Mouse (Mus musculus): ENCODE data around the gene Cenpw.
A peak's percentile ranks its signal among the peaks of the same experiment; 100 is the strongest.

The Cenpw gene

DNA sequence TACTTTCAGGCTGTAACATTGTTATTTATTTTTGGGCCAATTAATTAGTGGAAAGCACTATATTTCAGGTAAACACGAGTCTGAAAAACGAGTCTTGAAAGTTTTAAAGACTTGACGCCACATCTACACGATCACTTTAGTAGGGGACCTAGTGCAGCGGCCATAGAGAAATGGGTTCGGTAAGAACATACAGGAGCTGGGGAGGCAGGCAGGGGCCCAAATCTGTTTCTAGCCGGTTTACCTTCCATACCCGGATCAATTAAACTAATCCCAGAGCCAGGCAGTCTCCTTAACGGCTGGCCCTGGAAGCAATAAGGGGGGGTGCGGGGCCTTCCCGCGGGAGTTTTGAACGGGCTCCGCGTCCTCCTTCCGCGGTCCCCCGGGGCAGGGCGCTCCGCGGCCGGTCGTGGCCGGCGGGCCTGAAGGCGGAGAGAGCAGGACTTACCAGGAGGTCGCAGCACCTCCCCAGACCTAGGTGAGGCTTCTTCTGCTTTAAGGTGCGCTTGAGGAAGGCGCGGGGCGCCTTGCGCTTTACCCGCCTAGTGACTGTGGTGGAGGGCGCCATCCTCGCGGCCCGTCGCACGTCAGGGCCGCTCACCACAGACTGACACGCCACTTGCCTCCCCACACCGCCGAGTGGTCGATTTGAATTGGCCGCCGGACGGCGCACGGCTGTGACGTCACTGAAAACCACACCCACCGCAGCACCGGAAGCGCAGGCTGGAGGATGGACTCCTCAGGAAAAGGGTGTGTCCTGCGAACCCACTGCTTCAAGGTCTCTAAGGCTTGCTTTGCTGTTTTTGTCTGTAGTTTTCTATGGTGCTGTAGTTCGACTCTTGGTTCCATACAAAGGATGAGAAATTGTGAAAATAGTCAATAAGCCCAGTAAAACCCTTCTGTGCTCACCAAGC lies at the start of gene Cenpw:
Gene Cenpw (minus strand): TSS at position 645 of the 911 bp plus-strand sequence.
- peak; percentile 76 to 89 for DNase-seq (ENCODE audit: low spot score in 2 of 2)

DNA sequence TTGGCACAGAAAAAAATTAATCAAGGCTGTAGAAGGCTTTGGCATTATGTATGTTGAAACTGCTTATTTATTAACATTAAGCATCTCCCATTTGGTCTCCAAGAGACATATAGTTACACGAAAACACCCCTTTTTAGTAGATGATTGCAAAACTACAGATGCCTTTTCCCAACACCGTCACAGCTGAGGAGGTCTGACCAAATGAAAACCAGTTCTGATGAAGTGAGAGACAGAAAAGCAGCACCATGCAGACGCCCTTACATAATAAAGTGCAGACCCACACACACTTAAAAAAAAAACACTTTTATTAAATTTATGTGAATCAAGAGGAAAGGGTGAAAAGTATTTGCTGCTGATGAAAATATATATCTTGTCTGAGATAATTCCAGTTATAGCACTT lies 49.3 kb upstream of the Cenpw start:
- no peak for DNase-seq (ENCODE audit: low spot score in 2 of 2)

DNA sequence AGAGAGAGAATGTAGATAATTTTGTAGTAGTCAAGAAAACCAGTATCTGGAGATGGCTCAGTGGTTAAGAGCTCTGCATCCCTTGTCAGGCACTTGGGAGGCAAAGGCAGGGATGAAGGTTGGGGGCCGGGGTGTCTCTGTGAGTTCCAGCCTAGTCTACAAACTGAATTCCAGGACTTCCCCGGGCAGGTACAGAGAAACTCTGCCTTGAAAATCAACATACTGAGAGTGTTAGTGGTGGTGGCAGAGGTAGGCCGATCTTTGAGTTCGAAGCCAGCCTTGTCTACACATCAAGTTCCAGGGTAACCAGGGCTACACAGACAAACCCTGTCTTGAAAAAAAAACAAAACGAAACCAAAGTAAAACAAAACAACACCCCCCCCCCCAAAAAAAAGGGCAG lies 859 bp downstream of the Cenpw start:
- no peak for DNase-seq (ENCODE audit: low spot score in 2 of 2)

DNA sequence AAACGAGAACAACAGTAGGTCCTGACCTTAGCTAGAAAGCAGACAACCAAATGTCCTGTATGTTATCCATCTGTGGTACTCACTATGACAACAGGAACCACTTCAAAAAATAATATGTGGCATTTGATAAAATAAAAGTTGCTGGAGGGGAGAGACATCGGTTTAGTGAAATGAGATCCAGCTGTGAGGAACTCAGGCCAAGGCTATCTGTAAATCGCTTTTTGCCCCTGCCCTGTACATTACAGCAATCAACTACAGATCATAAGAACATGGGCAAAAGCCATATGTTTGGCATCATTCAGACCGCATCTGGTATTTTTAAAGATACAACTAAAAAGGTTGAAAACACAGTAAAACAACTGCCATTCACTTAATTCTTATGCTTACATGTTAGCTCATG lies 32.7 kb downstream of the Cenpw start:
- no peak for DNase-seq (ENCODE audit: low spot score in 2 of 2)
